Mouse (Mus musculus): ENCODE data around the gene Ang4.

DNA sequence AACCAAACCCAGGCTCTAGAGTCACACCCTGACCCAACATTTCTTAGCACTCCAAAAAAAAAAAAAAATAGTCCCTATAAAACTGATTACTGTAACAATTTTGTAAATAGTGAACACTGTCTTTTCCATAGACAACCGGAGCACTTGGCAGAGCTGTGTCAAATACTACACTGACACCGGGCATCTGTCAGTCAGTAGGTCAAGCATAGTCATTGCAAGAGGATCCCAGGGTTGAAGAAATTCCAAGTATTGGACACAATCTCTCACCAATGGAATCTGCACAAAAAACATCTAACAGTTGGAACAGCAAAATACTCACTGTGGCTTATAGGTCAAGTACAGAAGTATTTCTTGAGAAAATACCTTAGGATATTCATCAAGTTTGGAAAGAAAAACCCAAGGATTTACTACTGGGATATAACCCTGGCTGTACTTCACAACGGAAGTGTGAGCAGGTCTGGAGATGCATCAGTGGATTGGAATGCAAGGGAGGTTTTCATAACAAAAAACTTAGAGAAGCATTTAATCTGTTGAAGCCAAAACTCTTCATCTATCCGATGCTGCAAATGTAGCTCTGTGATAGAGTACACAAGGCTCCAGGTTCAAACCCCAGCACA, 5.6 kb upstream of the Ang4 start:
- TF ChIP-seq POLR2A (IDR thresholded peaks at IDR 0.05; ENCODE audit: extremely low read depth, insufficient read depth, low read length), result no peak
- TF ChIP-seq CTCF (IDR thresholded peaks at IDR 0.05; ENCODE audit: extremely low read depth, insufficient read depth, low read length), result no peak

Data from cortical plate, adult 2 months (tissue).